Mouse (Mus musculus) kidney, postnatal 0 days (tissue): Measurements from ENCODE around the gene Calhm3. TPM values are rescaled to one million over a fixed set of nuclear protein-coding genes. Genes with fewer than 3 reads are reported as not detected.

Experiments
- ATAC-seq: fragments of 200-750 bp; cut with Nextera tagmentation; replicated peaks from 2 replicates; pipeline ENCODE4 v1.8.0; 2017; ENCODE audit warnings: low read depth, moderate number of reproducible peaks, moderate TSS enrichment, moderate library complexity; ENCODE audit not compliant: low FRiP score
- DNase-seq: peaks from one replicate; pipeline ENCODE4 v3.0.0-alpha.2; 2016; ENCODE audit warnings: low spot score
- H3K27ac ChIP-seq: fragments of 300-500 bp; sonication (generic); 2 replicates; pipeline ENCODE4 v1.5.1; 2014; ENCODE audit warnings: mild to moderate bottlenecking
- H3K27me3 ChIP-seq: fragments of 300-500 bp; sonication (generic); 2 replicates; pipeline ENCODE4 v1.6.1; 2014; ENCODE audit warnings: low read length, mixed read lengths; ENCODE audit not compliant: insufficient read depth
- H3K36me3 ChIP-seq: fragments of 300-500 bp; sonication (generic); 2 replicates; pipeline ENCODE4 v1.6.1; 2014; ENCODE audit warnings: low read length, mixed read lengths; ENCODE audit not compliant: insufficient read depth
- H3K4me1 ChIP-seq: fragments of 300-500 bp; sonication (generic); replicated peaks from 2 replicates; pipeline ENCODE4 v1.6.1; 2014; ENCODE audit warnings: antibody characterized with exemption, low read length, mixed read lengths; ENCODE audit not compliant: insufficient read depth
- H3K4me2 ChIP-seq: fragments of 300-500 bp; sonication (generic); 2 replicates; pipeline ENCODE4 v1.6.1; 2014; ENCODE audit warnings: mild to moderate bottlenecking, low read length, moderate library complexity, mixed read lengths
- H3K4me3 ChIP-seq: fragments of 300-500 bp; sonication (generic); replicated peaks from 2 replicates; pipeline ENCODE4 v1.5.1; 2014; ENCODE audit warnings: low read depth, low read length
- H3K9ac ChIP-seq: fragments of 300-500 bp; sonication (generic); 2 replicates; pipeline ENCODE4 v1.6.1; 2014; ENCODE audit warnings: low read depth, low read length
- H3K9me3 ChIP-seq: fragments of 300-500 bp; sonication (generic); replicated peaks from 2 replicates; pipeline ENCODE4 v1.6.1; 2016; ENCODE audit warnings: low read length, inconsistent platforms, mixed read lengths
- CTCF ChIP-seq: IDR thresholded peaks from 2 replicates; pipeline ENCODE4 v1.5.1; 2016; ENCODE audit warnings: antibody characterized with exemption, low read depth, mild to moderate bottlenecking, moderate library complexity
- WGBS: fragments of 180-500 bp; shearing (Covaris S2); extraction: QIAGEN DNeasy Blood & Tissue Kit; methylation state at CpG from one replicate; pipeline ENCODE4 v1.1.7; 2014; 5-methylcytosine and 5-hydroxymethylcytosine counted together
- polyA plus RNA-seq: library from polyadenylated mRNA; unstranded; fragments of >200 nt; fragmentation: Nextera tagmentation; extraction: Ambion mirVana; gene quantifications from 2 replicates; pipeline ENCODE4 v1.2.1, GENCODE M21; 2015

Calhm3 gene
- polyA plus RNA-seq, 1 experiment from 2014 or later, result not detected

DNA sequence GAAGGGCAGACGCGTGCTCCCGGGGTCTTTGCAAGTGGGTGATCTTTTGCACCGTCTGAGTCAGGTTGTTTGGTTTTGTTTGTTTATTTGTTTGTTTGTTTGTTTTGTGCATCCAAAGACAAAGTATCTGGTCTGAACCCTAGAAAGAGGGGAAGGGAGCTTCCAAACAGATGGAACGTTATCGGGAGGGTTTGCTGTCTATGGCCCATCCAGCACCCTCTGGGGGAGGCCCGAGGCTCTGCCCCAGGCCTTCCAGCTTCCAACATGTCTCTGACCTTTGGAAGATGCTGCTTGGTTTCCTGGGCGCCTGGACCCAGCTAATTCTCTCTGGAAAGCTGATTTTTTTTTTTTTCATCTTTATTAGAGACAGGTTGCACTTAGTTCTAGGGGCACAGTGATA lies 22.4 kb upstream of the Calhm3 start:
- WGBS, result 14% methylated on average over 8 of the region's 8 CpGs
- Histone ChIP-seq H3K9me3 (no peaks in the 10 kb centered on the region), H3K4me2 (no peak overlapping the region), H3K4me3 (peak overlapping the region; percentile 70; the same call in 1 of the 2 replicates), H3K4me1 (peaks cover 5% of the 10 kb centered on the region; the same call in 1 of the 2 replicates), H3K9ac (no peak overlapping the region), H3K36me3 (no peaks in the 10 kb centered on the region), H3K27me3 (peaks cover 9% of the 10 kb centered on the region), H3K27ac (no peak overlapping the region)
- no peak for ATAC-seq
- no peak for DNase-seq
- no peak for TF ChIP-seq CTCF

DNA sequence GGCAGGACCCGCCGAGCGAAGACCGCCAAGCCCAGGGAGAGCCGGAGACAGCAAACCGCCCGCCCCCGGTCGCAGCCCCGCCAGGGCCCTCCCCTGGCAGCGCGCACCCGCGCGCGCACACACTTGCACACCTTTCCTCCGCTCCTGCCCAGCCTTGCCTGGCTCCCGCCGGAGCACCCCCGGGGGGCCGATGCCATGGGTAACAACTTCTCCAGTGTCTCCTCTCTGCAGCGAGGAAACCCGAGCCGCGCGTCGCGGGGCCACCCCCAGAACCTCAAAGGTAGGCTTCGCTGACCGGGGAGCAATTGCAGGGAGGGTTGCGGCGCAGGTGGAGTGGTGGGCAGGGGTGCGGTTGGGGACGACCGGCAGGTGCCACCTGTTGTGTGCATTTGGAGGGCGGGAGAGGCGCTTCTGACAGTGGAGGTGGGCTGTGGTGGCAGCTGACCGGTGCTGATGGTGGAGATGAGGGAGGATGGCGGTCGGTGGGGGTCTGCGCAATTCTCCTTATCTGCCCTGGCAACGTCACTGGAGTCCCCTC lies 21.8 kb upstream of the Calhm3 start:
- peak overlapping the region; percentile 100 for H3K4me2 ChIP-seq
- 1% methylated on average over 28 of the region's 42 CpGs for WGBS
- ATAC-seq (no peak), DNase-seq (peak; percentile 4)
- H3K4me3 ChIP-seq, result peak overlapping the region; percentile 70
- H3K4me1 ChIP-seq, result peaks cover 5% of the 10 kb centered on the region; the same call in 1 of the 2 replicates
- H3K9ac ChIP-seq, result peak overlapping the region; percentile 65
- no peak overlapping the region for H3K27ac ChIP-seq
- TF ChIP-seq CTCF, result no peak
- no peaks in the 10 kb centered on the region for H3K9me3 ChIP-seq
- H3K27me3 ChIP-seq, result peaks cover 9% of the 10 kb centered on the region
- H3K36me3 ChIP-seq, result no peaks in the 10 kb centered on the region

DNA sequence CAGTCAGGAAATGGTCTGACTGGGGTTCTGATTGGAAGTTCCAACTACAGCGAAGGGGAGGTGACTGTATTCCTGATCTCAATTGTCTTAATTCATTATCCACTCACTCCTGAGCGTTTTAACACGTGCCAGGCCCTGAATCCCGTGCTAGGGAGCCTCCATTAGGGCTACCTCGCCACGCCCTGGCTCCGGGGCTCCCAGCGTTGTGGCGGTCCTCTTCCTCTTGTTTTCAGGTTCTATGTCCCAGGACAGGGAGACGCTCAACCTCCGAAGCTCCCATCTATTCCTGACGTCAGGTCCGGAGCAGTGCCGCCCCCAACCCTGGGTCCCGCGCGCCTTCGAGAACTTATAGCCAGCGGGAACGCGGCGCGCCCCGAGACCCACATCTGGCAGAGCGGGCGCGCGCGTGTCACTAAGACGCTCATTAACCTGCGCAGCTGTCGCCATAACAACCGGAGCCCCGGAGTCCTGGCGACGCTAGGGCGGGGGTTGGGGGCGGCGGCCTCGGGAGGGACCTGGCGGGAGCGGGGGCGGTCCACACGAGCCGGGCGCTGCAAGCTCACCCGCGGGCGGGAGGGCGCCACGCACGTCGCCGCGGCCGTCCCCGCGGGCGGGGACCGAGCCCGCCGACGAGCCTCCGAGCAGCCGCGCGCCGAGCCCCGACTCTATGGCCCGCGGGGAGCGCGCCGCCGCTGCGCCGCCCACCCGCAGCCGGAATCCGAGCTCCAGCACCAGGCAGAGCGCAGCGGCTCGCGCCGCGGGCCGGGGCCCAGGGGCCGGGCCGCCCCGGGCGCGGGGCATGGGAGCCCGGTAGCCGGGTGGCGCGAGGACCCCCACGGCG lies 21.1 kb upstream of the Calhm3 start, which contains the start of gene Neurl1a:
TSS of gene Neurl1a (plus strand) at position 390 of the 841 bp plus-strand sequence.
- DNase-seq, result peak; percentile 60
- Histone ChIP-seq H3K4me2 (peak within 1 kb of the TSS; percentile 100), H3K36me3 (no peaks in the 10 kb centered on the region), H3K9ac (peak within 1 kb of the TSS; percentile 65), H3K9me3 (no peaks in the 10 kb centered on the region), H3K4me1 (peaks cover 5% of the 10 kb centered on the region; the same call in 1 of the 2 replicates), H3K4me3 (peak within 1 kb of the TSS; percentile 70), H3K27ac (no peak within 1 kb of the TSS), H3K27me3 (peaks cover 9% of the 10 kb centered on the region)
- WGBS, result under 1% methylated on average over 87 of the region's 98 CpGs
- TF ChIP-seq CTCF, result no peak
- ATAC-seq, result peak; percentile 58

DNA sequence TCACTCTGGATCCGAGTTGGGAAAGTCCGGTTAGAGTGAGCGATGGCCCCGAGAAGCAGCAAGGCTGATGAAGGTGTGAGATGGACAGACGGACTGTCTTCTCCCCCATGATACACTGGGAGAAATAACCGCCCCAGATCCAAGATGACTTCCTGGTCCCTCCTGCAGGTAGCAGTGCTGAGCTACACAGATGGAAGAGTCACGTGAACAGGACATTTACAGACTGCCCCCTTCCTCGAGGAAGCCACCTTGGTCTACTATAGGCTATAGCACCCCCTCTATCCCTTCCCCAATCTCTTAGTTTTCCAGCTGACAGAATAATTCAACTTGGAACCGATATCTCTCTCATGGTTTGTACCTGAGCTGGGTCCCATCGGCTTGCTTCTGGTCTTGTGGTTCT lies 20.4 kb upstream of the Calhm3 start:
- TF ChIP-seq CTCF, result peak; percentile 72
- Histone ChIP-seq H3K4me3 (peak overlapping the region; percentile 70), H3K4me2 (peak overlapping the region; percentile 100), H3K36me3 (no peaks in the 10 kb centered on the region), H3K9me3 (no peaks in the 10 kb centered on the region), H3K9ac (no peak overlapping the region), H3K27me3 (peaks cover 9% of the 10 kb centered on the region), H3K4me1 (peaks cover 5% of the 10 kb centered on the region; the same call in 1 of the 2 replicates), H3K27ac (no peak overlapping the region)
- ATAC-seq, result no peak; the same call in 1 of the 2 replicates
- peak; percentile 73 for DNase-seq
- 22% methylated on average over 10 of the region's 10 CpGs for WGBS

DNA sequence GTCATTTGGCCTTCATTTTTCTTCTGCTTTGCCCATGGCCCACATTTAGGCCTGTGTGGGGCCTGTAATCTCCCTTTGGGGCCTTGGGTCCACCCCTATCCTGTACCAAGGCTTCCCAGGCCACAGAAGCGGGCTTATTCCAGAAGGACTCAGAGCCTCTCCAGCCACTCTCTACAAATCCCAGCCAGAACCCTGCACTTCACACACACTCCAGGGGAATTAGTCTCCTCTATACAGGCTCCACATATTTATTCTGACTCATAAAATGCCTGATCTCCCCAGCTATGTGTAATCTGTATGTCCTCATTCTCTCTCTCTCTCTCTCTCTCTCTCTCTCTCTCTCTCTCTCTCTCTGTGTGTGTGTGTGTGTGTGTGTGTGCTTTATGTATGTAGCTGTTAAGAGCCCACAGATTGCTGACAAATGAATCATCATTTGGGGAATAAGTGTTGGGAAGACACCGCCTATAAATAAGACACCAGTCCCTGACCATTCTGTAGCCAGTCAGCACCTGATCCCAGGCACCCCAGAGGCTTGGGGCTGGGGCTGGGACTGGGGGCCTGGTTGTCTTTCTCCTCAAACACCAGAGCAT lies 19.4 kb upstream of the Calhm3 start:
- H3K27ac ChIP-seq, result no peak overlapping the region
- H3K4me2 ChIP-seq, result no peak overlapping the region
- H3K9me3 ChIP-seq, result no peaks in the 10 kb centered on the region
- no peak for TF ChIP-seq CTCF
- H3K27me3 ChIP-seq, result peaks cover 9% of the 10 kb centered on the region
- H3K9ac ChIP-seq, result no peak overlapping the region
- DNase-seq (no peak), ATAC-seq (no peak)
- no peak overlapping the region for H3K4me3 ChIP-seq
- peaks cover 5% of the 10 kb centered on the region; the same call in 1 of the 2 replicates for H3K4me1 ChIP-seq
- WGBS, result 91% methylated on average over 2 of the region's 2 CpGs
- no peaks in the 10 kb centered on the region for H3K36me3 ChIP-seq

DNA sequence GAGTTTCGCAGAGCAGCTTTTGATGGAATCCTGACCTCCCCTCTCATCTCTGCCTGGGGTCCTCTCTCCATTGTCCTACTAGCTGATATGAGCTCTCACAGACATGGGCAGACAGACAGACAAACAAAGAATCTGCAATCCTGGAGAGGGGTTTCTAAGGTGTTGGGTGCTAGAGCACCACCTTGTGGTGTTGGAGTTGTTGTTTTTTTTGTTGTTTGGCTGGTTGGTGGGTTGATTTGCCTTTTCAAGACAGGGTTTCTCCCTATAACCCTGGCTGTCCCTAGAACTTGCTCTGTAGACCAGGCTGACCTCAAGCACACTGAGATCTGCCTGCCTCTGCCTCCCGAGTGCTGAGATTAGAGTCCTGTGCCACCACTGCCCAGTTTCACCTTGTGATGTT lies 17.9 kb upstream of the Calhm3 start:
- no peak overlapping the region for H3K4me2 ChIP-seq
- H3K9me3 ChIP-seq, result no peaks in the 10 kb centered on the region
- no peak overlapping the region for H3K9ac ChIP-seq
- no peak for ATAC-seq
- no peaks in the 10 kb centered on the region for H3K36me3 ChIP-seq
- H3K4me1 ChIP-seq, result peaks cover 5% of the 10 kb centered on the region; the same call in 1 of the 2 replicates
- peaks cover 9% of the 10 kb centered on the region for H3K27me3 ChIP-seq
- no peak for DNase-seq
- no peak overlapping the region for H3K4me3 ChIP-seq
- no peak overlapping the region for H3K27ac ChIP-seq
- TF ChIP-seq CTCF, result peak; percentile 44
- WGBS, result 65% methylated on average over 2 of the region's 2 CpGs
